Mouse (Mus musculus): Measurements from ENCODE around the gene Tecr.

- TF ChIP-seq POLR2A (IDR thresholded peaks at IDR 0.05; ENCODE audit: low read depth, low read length) = no peak
- TF ChIP-seq CTCF (conservative IDR thresholded peaks at IDR 0.05; ENCODE audit: insufficient read depth, insufficient read length, low read depth, low read length) = no peak
These were observed 39.7 kb upstream of the Tecr start for GRCm38 (mm10) chr8:83647511-83647910.

All from kidney, adult 2 months (tissue).